Mouse (Mus musculus) kidney, postnatal 14 days (tissue): ENCODE results near the gene Psma2.

Experiments used
- DNase-seq: peaks from one replicate; pipeline ENCODE4 v3.0.0; 2022; ENCODE audit warnings: mixed read lengths

The Psma2 gene

GRCm38 (mm10) chr13:14612926-14613529, at the start of gene Psma2, which contains the start of gene Mrpl32:
Gene Psma2 (plus strand): TSS chr13:14613240.
Gene Mrpl32 (minus strand): TSS chr13:14613165.
- peak; percentile 98 for DNase-seq

GRCm38 (mm10) chr13:14574128-14574527, 38.9 kb upstream of the Psma2 start:
- DNase-seq, result no peak

GRCm38 (mm10) chr13:14580392-14580791, 32.6 kb upstream of the Psma2 start:
- DNase-seq, result no peak

GRCm38 (mm10) chr13:14602744-14603143, 10.3 kb upstream of the Psma2 start:
- DNase-seq, result no peak

GRCm38 (mm10) chr13:14607616-14608015, 5.4 kb upstream of the Psma2 start:
- no peak for DNase-seq

- DNase-seq, result no peak
These were observed 577 bp upstream of the Psma2 start for GRCm38 (mm10) chr13:14612463-14612862.

GRCm38 (mm10) chr13:14613553-14613952, 513 bp downstream of the Psma2 start:
- DNase-seq, result no peak

- peak; percentile 72 for DNase-seq
These were observed 5.7 kb downstream of the Psma2 start for GRCm38 (mm10) chr13:14618724-14619123.

GRCm38 (mm10) chr13:14629726-14630641, 16.9 kb downstream of the Psma2 start, which contains the start of gene AW209491:
Gene AW209491 (plus strand): TSS chr13:14630154.
- DNase-seq, result peak; percentile 97

- DNase-seq, result no peak
These were observed 27.0 kb downstream of the Psma2 start for GRCm38 (mm10) chr13:14639998-14640397.

GRCm38 (mm10) chr13:14649301-14649700, 36.3 kb downstream of the Psma2 start:
- DNase-seq, result no peak

GRCm38 (mm10) chr13:14667107-14667506, 54.1 kb downstream of the Psma2 start:
- no peak for DNase-seq

- peak; percentile 9 for DNase-seq
These were observed 57.3 kb downstream of the Psma2 start for GRCm38 (mm10) chr13:14670342-14670741.

GRCm38 (mm10) chr13:14688955-14689354, 75.9 kb downstream of the Psma2 start:
- DNase-seq, result no peak

- no peak for DNase-seq
These were observed 103.8 kb downstream of the Psma2 start for GRCm38 (mm10) chr13:14716801-14717200.

- no peak for DNase-seq
These were observed 104.7 kb downstream of the Psma2 start for GRCm38 (mm10) chr13:14717755-14718154.
